Mouse (Mus musculus): ENCODE measurements around the gene Hsd17b2.
"Not testable (repeated sequence)": the region's sequence is repeated elsewhere in the genome, so short reads cannot be mapped to it uniquely, and the experiment has no call there.

The Hsd17b2 gene

DNA sequence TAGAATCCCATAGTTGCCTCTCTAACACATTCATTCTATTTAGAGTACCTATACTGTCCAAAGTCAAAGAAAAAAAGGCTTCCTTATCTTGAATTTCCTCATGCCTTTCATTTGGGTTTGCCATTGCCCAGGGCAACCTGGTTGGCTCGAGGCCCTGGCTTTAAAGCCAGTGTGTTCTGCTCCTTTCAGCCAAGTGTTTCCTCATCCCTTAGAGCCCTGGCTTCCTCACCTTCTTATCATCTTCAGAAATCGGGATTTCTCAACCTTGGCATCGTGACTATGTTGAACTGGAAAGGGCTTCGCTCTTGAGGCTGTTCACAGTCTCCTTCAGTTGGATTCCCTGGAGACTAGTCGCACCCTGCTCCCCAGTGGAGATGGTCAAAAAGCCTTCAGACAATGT, 12.9 kb downstream of the Hsd17b2 start:
- no peak for DNase-seq (ENCODE audit: low spot score in 2 of 2)

DNA sequence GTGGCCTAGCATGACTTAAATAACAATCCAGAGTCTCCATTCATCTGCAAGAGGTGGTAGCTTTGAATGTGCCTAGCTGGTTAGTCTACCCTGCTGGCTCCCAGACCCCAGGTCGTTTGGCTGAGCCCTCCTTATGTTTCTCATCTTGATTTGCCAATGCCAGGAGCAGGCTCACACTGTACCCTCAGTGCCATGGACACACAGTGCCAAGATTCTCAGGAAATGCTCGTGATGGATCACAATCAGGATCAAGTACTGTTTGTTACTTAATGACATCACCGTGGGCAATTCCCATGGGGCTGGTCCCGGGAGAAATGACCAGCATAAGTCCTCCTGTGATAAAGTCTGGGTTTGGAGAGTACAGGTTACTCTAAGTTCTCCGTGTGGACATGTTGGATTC, 14.2 kb downstream of the Hsd17b2 start:
- DNase-seq (ENCODE audit: low spot score in 2 of 2) = no peak

DNA sequence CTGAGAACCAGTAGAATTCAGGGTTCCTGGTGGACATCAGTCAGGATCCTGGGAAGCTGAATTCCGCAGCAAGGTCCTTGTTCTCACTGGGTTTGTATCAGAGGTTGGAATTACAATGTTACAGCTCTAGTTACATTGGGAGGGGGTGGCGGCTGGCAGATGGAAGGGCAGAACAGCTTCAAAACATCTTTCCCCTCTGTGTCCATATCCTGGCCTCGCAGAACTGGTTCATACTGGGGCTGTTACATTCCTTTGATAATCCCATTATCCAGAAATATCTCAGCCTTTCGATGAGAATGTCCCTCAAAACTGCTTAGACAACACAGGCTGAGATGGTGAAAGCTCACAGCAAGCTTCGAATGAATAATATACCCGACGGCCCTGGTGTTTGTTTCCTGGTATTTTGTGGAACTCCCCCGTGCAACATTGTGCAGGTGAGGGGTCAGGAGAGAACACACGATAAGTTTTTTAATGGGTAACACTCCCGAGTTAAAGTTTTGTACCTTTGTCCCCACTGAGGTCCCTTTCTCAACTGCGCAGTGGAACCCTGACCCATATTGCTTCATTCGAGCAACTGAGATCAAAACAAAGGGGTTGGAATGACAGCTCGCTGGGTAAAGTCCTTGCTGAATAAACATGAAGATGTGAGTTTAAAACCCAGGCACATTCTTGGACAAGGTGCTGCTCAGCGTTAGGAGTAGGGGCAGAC, 16.6 kb downstream of the Hsd17b2 start:
- no peak for DNase-seq (ENCODE audit: low spot score in 2 of 2)

DNA sequence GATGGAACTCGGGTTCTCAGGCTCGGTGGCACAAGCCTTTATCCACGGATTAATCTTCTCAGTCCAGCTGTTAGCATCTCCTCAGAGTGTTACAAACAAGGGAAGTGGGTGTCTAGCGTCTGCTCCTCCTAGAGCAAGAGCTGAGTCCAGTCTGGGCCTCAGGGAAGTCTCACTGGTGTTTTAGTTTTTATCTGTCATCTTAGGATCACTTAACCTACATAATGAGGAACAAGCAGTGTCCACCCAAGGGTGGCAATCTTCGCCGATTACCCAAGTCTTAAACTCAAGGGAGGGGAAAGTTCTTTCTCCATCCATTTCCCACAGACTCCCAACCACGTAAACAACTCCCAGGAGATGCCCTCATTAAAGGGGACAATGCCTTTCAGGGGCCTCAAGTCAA, 24.8 kb downstream of the Hsd17b2 start:
- DNase-seq (ENCODE audit: low spot score in 2 of 2) = no peak

DNA sequence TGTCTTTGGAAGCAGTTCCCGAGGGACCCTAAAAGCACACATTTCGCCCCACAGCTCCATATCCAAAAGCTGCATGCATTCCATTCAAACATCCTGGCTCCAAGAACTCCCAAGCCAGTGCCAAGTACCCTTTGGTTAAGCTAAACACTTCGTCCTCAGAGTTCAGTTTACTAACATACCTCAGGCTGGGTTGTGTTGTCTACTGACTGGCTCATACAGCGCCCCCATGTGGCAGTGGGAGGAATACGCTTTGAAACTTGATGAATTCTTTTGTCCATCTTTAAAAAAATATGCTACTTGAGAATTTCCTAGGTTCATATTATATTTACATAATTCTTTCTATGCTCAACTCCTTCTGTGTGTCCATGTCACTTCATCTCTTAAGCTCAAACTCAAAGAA, 25.9 kb downstream of the Hsd17b2 start:
- no peak for DNase-seq (ENCODE audit: low spot score in 2 of 2)

DNA sequence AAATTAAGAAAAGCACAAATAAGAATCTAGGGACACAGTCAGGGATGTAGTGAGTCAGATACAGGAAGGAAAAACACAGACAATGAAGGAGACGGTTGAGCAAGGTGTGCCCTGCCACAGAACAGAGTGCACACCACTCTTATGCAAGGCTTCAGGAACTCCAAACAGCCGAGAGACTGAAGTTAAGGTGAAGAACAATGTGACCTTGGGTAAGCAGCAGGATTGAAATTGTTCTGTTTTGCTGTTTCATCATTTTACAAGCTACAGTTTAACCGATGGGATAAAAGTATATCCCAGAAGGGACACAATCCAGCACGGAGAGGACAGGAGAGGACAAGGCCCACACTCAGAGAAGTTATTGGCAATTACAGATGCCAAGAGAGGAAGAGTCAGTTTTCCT, 26.5 kb downstream of the Hsd17b2 start:
- no peak for DNase-seq (ENCODE audit: low spot score in 2 of 2)

DNA sequence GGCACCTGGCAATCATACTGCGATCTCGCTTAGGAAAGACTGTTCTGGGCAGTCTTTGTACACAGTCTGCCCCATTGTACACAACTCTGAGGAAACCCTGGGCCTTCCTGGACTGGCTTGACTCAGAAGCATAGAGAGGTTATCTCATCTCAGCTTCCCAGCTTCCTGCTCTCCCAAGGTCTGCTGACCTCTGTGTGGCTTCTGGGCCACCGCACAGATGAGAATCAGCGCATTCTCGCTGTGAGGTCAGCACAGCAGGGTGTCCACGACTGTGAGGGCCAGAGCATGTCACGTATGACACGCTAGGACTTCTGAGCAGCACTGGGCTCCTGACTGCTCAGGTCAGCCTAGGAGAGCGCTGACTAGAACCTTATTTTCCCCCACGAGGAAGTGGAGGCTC, 29.3 kb downstream of the Hsd17b2 start:
- no peak for DNase-seq (ENCODE audit: low spot score in 2 of 2)

DNA sequence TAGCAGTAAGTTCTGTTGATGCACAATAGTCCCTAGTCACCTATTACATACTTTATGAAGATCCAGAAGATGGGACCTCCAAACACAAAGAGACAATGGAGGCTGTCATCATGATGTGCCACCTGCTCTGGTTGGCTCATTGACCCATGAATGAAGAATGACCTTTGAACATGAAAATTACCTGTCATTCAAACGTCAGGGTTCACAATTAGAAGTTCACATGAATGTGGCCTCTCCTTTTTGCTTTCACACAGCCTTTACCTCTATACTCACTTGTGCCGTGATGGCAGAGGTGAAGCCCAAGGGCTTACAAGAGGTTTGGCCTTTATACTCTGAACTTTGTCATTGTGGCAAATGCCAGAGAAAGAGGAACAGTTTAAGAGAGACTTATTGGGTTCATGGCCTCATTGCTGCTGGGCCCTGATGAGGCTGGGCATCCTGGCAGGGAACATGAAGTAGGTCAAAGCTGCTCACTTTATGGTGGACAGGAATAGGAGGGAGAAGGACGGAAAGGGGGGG, 35.0 kb downstream of the Hsd17b2 start:
- no peak for DNase-seq (ENCODE audit: low spot score in 2 of 2)

DNA sequence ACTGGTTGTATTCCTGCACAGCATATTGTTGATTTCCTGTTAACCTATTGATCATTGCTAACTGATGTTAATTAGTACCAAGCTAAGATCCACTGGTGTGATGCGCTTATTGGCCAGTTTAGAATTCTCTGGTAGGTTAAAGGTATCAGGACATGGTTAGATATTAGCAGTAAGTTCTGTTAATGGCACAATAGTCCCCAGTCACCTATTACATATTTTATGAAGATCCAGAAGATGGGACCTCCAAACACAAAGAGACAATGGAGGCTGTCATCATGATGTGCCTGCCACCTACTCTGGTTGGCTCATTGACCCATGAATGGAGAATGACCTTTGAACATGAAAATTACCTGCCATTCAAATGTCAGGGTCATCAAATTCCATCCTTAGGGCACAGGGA, 36.5 kb downstream of the Hsd17b2 start:
- not testable (repeated sequence) for DNase-seq (ENCODE audit: low spot score in 2 of 2)

DNA sequence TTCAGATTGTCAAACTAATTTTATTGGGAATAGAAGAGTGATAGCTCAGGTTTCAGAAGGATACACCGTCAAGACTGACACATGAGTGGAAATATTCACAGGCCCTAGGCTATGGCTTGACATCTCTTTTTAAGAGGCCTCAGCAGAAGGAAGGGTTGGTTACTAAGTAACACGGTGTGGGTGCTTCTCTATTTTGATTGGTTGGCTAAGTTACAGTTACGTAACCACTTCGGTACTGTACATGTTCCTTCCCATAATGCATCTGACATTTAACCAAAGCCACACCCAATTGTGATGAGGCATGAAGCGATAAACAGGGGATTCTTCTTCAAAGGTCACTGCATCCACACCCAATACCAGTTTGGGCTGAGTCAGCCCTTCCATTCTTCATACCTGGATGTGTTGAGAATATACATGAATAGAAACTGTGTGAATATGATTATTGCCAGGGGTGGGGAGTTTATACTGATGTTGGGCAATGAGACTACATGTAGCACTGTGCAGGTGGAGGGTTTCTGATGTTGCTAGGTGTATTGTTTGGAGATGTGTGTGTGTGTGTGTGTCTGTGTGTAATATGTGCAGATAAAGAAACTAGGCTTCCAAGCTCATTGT, 38.8 kb downstream of the Hsd17b2 start:
- no peak for DNase-seq (ENCODE audit: low spot score in 2 of 2)

DNA sequence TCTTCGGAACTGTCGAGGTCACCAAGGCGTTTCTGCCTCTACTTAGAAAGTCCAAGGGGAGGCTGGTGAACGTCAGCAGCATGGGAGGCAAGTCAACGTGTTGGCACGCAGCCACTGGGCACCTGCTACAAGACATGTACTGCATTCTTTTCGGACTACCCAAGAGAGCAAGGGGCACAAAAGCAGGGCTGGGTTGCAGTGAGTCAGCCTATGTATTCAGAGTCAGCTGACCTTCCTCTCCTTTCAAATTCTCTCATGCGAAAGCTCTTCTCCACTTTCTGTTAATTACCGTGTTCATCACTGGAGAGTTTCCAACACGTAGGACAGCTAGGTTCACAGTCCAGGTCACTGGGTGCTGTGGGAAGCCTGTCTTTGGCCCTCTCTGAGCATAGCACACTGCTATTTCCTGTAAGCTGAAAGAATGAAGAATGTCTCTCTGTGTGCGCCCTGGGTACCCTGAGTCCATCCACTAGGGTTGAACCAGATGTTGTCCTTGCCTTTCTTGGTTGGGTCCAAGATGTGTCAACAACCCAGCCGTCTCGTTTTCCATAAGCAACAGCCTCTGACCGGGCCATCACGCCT, 40.8 kb downstream of the Hsd17b2 start:
- DNase-seq (ENCODE audit: low spot score in 2 of 2) = no peak

DNA sequence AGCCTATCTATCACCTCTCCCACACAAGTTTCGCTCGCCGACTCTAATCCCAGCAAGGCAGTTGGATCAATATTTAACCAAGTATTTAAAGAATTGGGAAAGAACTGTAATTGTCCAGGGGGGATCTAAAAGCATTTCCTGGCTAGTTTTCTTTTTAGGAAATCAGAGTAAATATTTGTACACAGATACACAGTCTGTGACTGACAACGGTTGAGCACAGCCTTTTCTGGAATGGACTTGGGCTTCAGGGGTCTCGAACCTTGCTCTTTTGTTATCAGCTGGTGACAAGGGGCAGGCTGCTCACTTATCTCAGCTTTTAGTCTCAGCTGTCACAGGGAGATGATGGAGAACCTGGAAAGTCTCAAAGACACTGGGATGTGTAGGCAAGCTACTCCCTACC, 44.9 kb downstream of the Hsd17b2 start:
- no peak for DNase-seq (ENCODE audit: low spot score in 2 of 2)

DNA sequence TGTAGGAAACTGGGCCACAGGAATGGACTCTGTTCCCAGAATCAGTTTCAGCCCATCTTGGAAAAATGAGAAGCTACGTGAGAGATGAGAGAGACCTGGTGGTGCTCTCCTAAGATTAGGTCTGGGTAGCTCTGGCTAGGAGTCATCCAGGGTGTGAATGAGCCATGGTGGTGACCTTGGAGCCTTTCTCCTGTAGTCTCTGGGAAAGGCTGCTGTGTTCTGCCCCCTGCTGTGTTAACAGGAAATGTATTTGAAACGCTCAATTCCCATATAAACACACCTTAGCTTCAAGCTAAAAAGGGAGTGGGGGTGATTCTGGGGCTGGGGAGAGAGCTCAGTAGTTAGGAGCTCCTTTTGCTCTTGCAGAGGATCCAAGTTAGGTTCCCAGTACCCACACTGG, 45.7 kb downstream of the Hsd17b2 start:
- DNase-seq (ENCODE audit: low spot score in 2 of 2) = no peak

DNA sequence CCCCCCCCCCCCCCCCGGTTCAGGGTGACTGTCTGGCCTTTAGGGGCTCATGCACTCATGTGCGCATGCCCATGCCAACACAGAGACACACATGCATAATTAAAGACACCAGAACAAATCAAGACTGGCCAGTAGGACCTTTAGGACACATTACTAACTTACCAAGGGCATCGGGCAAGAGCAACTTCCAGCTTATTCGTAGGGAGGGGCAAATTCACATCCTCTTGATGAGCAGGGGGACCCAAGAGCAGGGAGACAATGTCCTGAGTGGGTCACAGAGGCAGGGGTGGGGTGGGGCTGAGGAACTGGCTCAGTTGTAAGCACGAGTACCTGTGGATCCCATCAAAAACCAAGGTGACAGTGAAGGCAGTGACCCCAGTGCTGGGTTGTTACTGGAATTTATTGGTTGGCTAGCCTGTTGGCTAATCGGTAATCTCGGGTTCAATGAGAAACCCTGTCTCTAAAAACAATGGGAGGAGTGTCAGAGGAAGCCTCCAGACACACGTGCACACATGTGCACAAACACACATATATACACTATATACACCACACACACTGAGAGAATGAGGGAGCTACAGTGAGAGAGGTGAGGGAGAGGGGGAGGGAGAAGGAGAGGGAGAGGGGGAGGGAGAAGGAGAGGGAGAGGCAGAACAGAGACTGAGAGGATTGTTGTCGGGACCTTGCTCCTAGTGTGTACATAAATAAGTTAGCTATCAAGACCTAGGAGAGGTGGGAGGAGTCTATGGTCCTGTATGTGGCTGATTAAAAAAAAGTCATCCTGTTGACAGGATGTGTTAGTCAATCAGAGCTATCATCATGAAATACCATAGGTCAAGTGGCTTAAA, 46.4 kb downstream of the Hsd17b2 start:
- no peak for DNase-seq (ENCODE audit: low spot score in 2 of 2)

DNA sequence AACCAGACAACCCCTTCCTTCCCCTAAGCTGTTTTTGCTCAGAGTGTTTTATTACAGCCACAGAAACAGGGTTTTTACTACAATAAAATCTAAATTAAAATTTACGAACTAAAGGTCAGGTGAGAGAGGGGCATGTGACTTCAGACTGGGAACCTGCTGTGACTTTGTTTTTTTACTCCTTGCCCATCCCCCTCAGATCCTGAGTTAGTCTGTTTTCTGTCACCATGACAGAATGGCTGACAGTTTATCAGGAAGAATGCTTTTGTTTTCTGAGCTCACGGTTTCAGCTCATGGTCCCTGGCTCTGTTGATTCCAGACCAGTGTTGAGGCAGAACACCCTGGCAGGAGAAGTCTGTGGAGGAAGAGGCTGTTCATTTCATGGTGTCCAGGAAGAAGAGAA, 47.7 kb downstream of the Hsd17b2 start:
- no peak for DNase-seq (ENCODE audit: low spot score in 2 of 2)

DNA sequence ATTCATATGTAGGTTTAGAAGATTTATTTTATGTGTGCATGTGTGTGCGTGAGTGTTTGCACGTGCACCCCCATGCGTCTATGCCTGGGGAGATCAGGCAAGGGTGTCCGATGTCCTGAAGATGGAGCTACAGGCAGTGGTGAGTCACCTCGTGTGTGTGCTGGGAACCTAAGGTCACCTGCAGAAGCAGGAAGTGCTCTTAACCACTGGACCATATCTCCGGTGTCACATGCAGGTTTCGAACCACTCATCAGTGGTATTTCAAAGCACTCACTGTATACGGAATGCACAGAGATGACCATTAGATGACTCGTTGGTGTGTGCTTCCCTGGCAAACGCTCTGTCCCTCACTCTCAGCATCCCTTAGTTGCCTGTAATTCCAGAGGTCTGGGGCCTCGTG, 56.2 kb downstream of the Hsd17b2 start:
- DNase-seq (ENCODE audit: low spot score in 2 of 2) = no peak

DNA sequence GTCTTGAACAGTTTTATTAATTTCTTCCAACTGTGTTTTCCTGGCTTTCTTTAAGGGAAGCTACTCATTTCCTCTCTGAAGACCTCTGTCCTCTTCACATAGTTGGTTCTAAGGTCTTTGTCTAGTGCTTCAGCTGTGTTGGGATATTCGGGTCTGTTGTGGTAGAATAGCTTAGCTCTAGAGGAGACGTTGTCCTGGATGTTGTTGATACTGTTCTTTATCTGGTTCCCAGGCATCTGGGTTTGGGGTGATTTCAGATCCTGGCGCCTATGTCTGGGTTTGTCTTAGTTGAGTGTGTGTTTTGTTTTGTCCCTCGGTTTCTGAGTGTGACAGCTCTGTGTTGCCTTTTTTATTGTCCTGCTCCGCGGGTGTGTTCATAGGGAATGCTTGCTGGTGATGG, 61.1 kb downstream of the Hsd17b2 start:
- no peak for DNase-seq (ENCODE audit: low spot score in 2 of 2)

DNA sequence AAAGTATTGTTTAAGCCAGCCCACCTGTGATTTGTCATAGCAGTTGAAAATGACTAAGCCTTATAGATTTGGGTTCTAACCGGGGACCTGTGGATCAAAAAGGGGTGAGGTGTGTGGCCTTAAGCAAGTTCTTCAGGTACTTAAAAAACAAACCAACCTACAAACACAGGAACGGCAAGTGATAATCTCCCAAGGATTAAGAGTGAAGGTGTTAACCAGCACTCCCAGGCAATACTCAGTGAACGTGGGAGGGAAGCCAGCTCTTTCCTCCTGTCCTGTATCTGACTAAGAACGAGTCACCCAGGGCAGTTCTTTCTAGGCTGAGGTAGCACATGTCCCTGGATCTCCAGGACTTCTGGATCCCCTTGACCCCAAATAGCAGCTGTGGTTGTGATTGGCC, 62.9 kb downstream of the Hsd17b2 start:
- no peak for DNase-seq (ENCODE audit: low spot score in 2 of 2)

DNA sequence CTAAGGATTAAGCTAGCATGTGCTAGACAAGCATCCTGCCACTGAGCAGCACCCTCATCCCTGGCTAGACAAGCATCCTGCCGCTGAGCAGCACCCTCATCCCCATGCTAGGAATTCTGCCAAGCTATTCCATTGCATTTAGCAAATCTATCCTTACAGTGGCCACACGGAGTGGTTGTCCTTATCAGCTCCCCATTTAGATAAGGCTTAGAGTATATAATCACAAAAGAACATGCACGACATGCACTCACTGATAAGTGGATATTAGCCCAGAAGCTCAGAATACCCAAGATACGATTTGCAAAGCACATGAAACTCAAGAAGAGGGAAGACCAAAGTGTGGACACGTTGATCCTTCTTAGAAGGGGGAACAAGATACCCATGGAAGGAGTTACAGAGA, 64.2 kb downstream of the Hsd17b2 start:
- DNase-seq (ENCODE audit: low spot score in 2 of 2) = no peak

DNA sequence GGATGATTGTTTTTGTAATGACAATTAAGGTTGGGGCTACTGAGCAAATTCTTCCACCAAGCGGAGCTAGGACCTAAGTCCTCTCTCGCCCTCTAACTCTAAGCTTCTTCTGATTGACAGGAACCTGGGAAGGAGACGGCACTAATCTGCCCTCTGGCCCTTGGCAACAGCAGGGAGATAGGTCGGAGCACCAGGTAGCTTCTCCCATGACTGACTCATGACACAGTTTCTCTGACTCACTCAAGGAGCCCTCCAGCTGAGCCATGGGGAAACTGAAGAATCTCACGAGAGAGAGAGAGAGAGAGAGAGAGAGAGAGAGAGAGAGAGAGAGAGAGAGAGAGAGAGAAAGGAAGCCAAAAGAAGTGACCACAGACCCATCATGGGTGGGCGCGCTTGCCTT, 67.3 kb downstream of the Hsd17b2 start:
- no peak for DNase-seq (ENCODE audit: low spot score in 2 of 2)

DNA sequence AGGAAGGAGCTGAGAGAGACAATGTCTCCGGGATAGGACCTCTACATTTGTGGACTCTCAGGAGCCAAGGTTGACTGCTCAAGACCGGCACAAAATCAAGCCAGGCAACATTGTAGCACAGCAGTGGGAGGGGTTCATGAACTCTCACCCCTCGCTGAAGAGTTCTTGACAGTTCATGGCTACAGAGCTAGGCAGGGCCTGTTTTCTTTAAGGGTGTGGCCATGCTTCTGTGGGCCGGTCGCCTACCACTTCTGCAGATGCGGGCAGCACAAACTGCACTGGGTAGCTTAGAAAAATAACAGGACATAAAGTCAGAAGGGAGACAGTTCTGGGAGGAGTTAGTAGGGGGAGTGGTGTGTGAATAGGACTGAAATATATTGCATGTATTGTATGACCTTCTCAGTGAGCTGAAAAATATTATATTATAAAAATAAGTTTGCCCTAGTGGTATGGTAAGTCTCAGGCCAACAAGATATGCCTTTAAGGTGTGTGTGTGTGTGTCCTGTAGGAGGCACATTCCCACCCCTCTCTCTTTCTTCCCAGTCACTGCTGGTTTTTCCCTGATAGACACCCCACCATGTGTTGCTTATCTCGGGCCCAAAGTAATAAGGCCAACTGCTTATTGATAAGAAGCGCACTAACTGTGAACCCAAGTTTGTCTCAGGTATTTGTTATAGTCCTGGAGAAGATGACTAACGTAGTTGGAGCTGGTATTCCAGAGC, 69.6 kb downstream of the Hsd17b2 start:
- DNase-seq (ENCODE audit: low spot score in 2 of 2) = no peak

DNA sequence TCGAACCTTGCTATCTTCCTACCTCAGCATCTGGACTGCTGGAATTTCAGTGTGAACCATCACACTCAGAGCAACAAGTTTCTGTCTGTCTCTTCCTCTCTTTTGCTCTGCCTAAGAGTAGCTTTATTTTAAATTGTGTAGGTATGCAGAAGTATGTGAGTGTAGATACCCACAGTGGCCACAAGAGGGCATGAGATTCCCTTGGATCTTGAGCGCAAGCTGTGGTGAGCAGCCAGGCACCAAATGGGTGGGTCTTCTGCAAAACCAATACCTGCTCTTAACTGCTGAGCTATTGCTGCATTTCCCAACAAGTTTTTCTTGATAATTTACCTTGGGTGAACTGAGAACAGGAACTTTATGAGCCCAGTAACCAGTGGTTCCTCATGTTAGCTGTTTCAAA, 70.4 kb downstream of the Hsd17b2 start:
- no peak for DNase-seq (ENCODE audit: low spot score in 2 of 2)
